Mouse (Mus musculus) limb, embryonic 11.5 days (tissue): ENCODE data around the gene Dtnbp1. TPM values are rescaled to one million over a fixed set of nuclear protein-coding genes. Genes with fewer than 3 reads are reported as not detected.

Experiments used
- ATAC-seq: fragments of 200-750 bp; cut with Nextera tagmentation; 2 replicates; pipeline ENCODE4 v1.8.0; 2017; ENCODE audit warnings: low read depth; ENCODE audit not compliant: insufficient number of reproducible peaks, low FRiP score, low TSS enrichment
- DNase-seq: peaks from one replicate; pipeline ENCODE4 v3.0.0-alpha.2; 2015; ENCODE audit warnings: low spot score
- H3K27ac ChIP-seq: fragments of 300-500 bp; sonication (generic); replicated peaks from 2 replicates; pipeline ENCODE4 v1.5.1; 2014; ENCODE audit warnings: low read depth, mild to moderate bottlenecking, low read length
- H3K27me3 ChIP-seq: fragments of 300-500 bp; sonication (generic); 2 replicates; pipeline ENCODE4 v1.6.1; 2014; ENCODE audit warnings: mild to moderate bottlenecking, low read length, mixed read lengths; ENCODE audit not compliant: control insufficient read depth, insufficient read depth
- H3K36me3 ChIP-seq: fragments of 300-500 bp; sonication (generic); 2 replicates; pipeline ENCODE4 v1.6.1; 2014; ENCODE audit warnings: mild to moderate bottlenecking, low read length, moderate library complexity, mixed read lengths; ENCODE audit not compliant: control insufficient read depth, insufficient read depth
- H3K4me1 ChIP-seq: fragments of 300-500 bp; sonication (generic); 2 replicates; pipeline ENCODE4 v1.6.1; 2014; ENCODE audit warnings: low read length, mixed read lengths; ENCODE audit not compliant: control insufficient read depth, insufficient read depth
- H3K4me2 ChIP-seq: fragments of 300-500 bp; sonication (generic); 2 replicates; pipeline ENCODE4 v1.6.1; 2014; ENCODE audit warnings: low read depth, mild to moderate bottlenecking, moderate library complexity; ENCODE audit not compliant: severe bottlenecking
- H3K4me3 ChIP-seq: fragments of 300-500 bp; sonication (generic); 2 replicates; pipeline ENCODE4 v1.5.1; 2014; ENCODE audit warnings: low read depth, low read length
- H3K9ac ChIP-seq: fragments of 300-500 bp; sonication (generic); 2 replicates; pipeline ENCODE4 v1.6.1; 2014; ENCODE audit warnings: mild to moderate bottlenecking, low read length
- H3K9me3 ChIP-seq: fragments of 300-500 bp; sonication (generic); 2 replicates; pipeline ENCODE4 v1.6.1; 2016; ENCODE audit warnings: low read length; ENCODE audit not compliant: control insufficient read depth
- WGBS: fragments of 180-500 bp; shearing (Covaris S2); extraction: QIAGEN DNeasy Blood & Tissue Kit; methylation state at CpG from one replicate; pipeline ENCODE4 v1.1.7; 2014; 5-methylcytosine and 5-hydroxymethylcytosine counted together
- polyA plus RNA-seq: library from polyadenylated mRNA; unstranded; fragments of >200 nt; fragmentation: Nextera tagmentation; extraction: Ambion mirVana; gene quantifications from 2 replicates; pipeline ENCODE4 v1.2.1, GENCODE M21; 2014

The Dtnbp1 gene
- polyA plus RNA-seq, 1 experiment from 2014 or later, result 75.3 TPM

GRCm38 (mm10) chr13:44979433-44979832 lies 22.5 kb downstream of the Dtnbp1 start:
- Histone ChIP-seq H3K27ac (no peak overlapping the region), H3K36me3 (no peaks in the 10 kb centered on the region; the same call in 1 of the 2 replicates), H3K27me3 (no peaks in the 10 kb centered on the region), H3K4me2 (no peak overlapping the region), H3K9ac (no peak overlapping the region), H3K9me3 (no peaks in the 10 kb centered on the region), H3K4me1 (no peaks in the 10 kb centered on the region), H3K4me3 (no peak overlapping the region)
- 90% methylated on average over 7 of the region's 7 CpGs for WGBS
- no peak for ATAC-seq
- no peak for DNase-seq

GRCm38 (mm10) chr13:44977483-44978141 lies 24.3 kb downstream of the Dtnbp1 start:
- Histone ChIP-seq H3K9ac (no peak overlapping the region), H3K4me1 (no peaks in the 10 kb centered on the region), H3K27me3 (no peaks in the 10 kb centered on the region), H3K9me3 (no peaks in the 10 kb centered on the region), H3K36me3 (no peaks in the 10 kb centered on the region; the same call in 1 of the 2 replicates), H3K4me3 (no peak overlapping the region), H3K27ac (no peak overlapping the region), H3K4me2 (no peak overlapping the region)
- DNase-seq, result no peak
- 89% methylated on average over 2 of the region's 2 CpGs for WGBS
- no peak for ATAC-seq

- no peak for DNase-seq
- ATAC-seq, result no peak
- WGBS, result 96% methylated on average over 2 of the region's 2 CpGs
Measured at GRCm38 (mm10) chr13:44977059-44977458, 24.9 kb downstream of the Dtnbp1 start.

GRCm38 (mm10) chr13:44960542-44961291 lies 41.2 kb downstream of the Dtnbp1 start:
- Histone ChIP-seq H3K4me2 (no peak overlapping the region), H3K27ac (no peak overlapping the region), H3K27me3 (no peaks in the 10 kb centered on the region), H3K4me3 (no peak overlapping the region), H3K9me3 (no peaks in the 10 kb centered on the region), H3K36me3 (peaks cover 2% of the 10 kb centered on the region; the same call in 1 of the 2 replicates), H3K9ac (no peak overlapping the region), H3K4me1 (peaks cover 15% of the 10 kb centered on the region)
- DNase-seq (no peak), ATAC-seq (no peak)
- WGBS, result 88% methylated on average over 5 of the region's 5 CpGs

More at GRCm38 (mm10) chr13:44977059-44977458, 24.9 kb downstream of the Dtnbp1 start:
- no peak overlapping the region for H3K9ac ChIP-seq
- H3K36me3 ChIP-seq, result no peaks in the 10 kb centered on the region; the same call in 1 of the 2 replicates
- no peaks in the 10 kb centered on the region for H3K27me3 ChIP-seq
- no peaks in the 10 kb centered on the region for H3K4me1 ChIP-seq
- no peaks in the 10 kb centered on the region for H3K9me3 ChIP-seq
- no peak overlapping the region for H3K4me2 ChIP-seq
- no peak overlapping the region for H3K4me3 ChIP-seq
- no peak overlapping the region for H3K27ac ChIP-seq

- H3K4me3 ChIP-seq, result no peak overlapping the region
- H3K36me3 ChIP-seq, result peaks cover 3% of the 10 kb centered on the region; the same call in 1 of the 2 replicates
- no peaks in the 10 kb centered on the region for H3K27me3 ChIP-seq
- no peaks in the 10 kb centered on the region for H3K9me3 ChIP-seq
- ATAC-seq, result no peak
- DNase-seq, result no peak
- 64% methylated on average over 8 of the region's 8 CpGs for WGBS
- H3K4me2 ChIP-seq, result no peak overlapping the region
- H3K4me1 ChIP-seq, result peaks cover 18% of the 10 kb centered on the region
- H3K27ac ChIP-seq, result peak overlapping the region; percentile 36; the same call in 1 of the 2 replicates
- no peak overlapping the region for H3K9ac ChIP-seq
Measured at GRCm38 (mm10) chr13:44957049-44957448, 44.9 kb downstream of the Dtnbp1 start.

GRCm38 (mm10) chr13:44955781-44956180 lies 46.2 kb downstream of the Dtnbp1 start:
- Histone ChIP-seq H3K4me1 (peaks cover 18% of the 10 kb centered on the region), H3K36me3 (peaks cover 3% of the 10 kb centered on the region; the same call in 1 of the 2 replicates), H3K4me2 (no peak overlapping the region), H3K9ac (no peak overlapping the region), H3K9me3 (no peaks in the 10 kb centered on the region), H3K27ac (no peak overlapping the region), H3K27me3 (no peaks in the 10 kb centered on the region), H3K4me3 (no peak overlapping the region)
- WGBS, result 90% methylated on average over 6 of the region's 6 CpGs
- DNase-seq (no peak), ATAC-seq (no peak)

GRCm38 (mm10) chr13:44954232-44954568 lies 47.7 kb downstream of the Dtnbp1 start:
- Histone ChIP-seq H3K27me3 (no peaks in the 10 kb centered on the region), H3K36me3 (peaks cover 3% of the 10 kb centered on the region; the same call in 1 of the 2 replicates), H3K9me3 (no peaks in the 10 kb centered on the region), H3K4me3 (no peak overlapping the region), H3K4me1 (peaks cover 18% of the 10 kb centered on the region), H3K4me2 (no peak overlapping the region), H3K9ac (no peak overlapping the region), H3K27ac (no peak overlapping the region)
- no peak for ATAC-seq
- DNase-seq, result no peak
- 91% methylated on average over 1 of the region's 1 CpGs for WGBS

GRCm38 (mm10) chr13:44953546-44954231 lies 48.3 kb downstream of the Dtnbp1 start:
- Histone ChIP-seq H3K27me3 (no peaks in the 10 kb centered on the region), H3K9me3 (no peaks in the 10 kb centered on the region), H3K4me3 (no peak overlapping the region), H3K9ac (no peak overlapping the region), H3K4me1 (peaks cover 18% of the 10 kb centered on the region), H3K36me3 (peaks cover 3% of the 10 kb centered on the region; the same call in 1 of the 2 replicates), H3K4me2 (no peak overlapping the region), H3K27ac (no peak overlapping the region)
- DNase-seq (no peak), ATAC-seq (no peak)
- WGBS, result 87% methylated on average over 8 of the region's 8 CpGs
